Mouse (Mus musculus): ENCODE results near the gene Vps13d. TPM values are rescaled to one million over a fixed set of nuclear protein-coding genes. Genes with fewer than 3 reads are reported as not detected.

Vps13d gene
- polyA plus RNA-seq, 1 experiment from 2014 or later: 9.2 TPM

GRCm38 (mm10) chr4:144999903-145000382 is 194.9 kb downstream of the Vps13d start:
- Histone ChIP-seq H3K4me1 (replicated peaks; ENCODE audit: control insufficient read depth, insufficient read depth, low read length) (peaks cover 13% of the 10 kb centered on the region), H3K4me3 (replicated peaks; ENCODE audit: low read length) (no peak overlapping the region), H3K9ac (replicated peaks; ENCODE audit: low read depth, low read length) (no peak overlapping the region; the same call in 1 of the 2 replicates), H3K9me3 (ENCODE audit: control insufficient read depth, low read length) (no peaks in the 10 kb centered on the region), H3K27me3 (replicated peaks; ENCODE audit: control insufficient read depth, insufficient read depth, low read length) (no peaks in the 10 kb centered on the region), H3K4me2 (ENCODE audit: low read length) (no peak overlapping the region), H3K36me3 (ENCODE audit: control insufficient read depth, insufficient read depth) (no peaks in the 10 kb centered on the region), H3K27ac (ENCODE audit: low read length) (0 out of 2 replicates have a peak overlapping the region, but pooled peaks have one; percentile 23)
- peak; percentile 70 for ATAC-seq
- WGBS: 18% methylated on average over 20 of the region's 20 CpGs

DNA sequence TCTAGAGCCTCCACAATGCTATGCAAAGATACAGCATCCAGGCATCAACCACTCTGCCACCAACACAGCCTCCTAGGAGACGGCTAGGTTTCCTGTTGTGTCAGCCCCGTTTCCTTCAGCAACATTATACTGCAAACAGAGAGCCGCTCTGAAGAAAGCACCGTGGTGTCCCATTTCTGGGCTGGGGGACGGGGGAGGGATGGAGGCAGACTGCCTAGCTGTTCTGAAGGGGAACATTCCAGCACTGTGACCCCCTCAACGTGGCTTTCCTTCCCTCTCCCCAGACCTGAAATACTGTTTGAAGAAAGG is 195.3 kb downstream of the Vps13d start:
- ATAC-seq: peak; percentile 28
- 33% methylated on average over 6 of the region's 6 CpGs for WGBS

DNA sequence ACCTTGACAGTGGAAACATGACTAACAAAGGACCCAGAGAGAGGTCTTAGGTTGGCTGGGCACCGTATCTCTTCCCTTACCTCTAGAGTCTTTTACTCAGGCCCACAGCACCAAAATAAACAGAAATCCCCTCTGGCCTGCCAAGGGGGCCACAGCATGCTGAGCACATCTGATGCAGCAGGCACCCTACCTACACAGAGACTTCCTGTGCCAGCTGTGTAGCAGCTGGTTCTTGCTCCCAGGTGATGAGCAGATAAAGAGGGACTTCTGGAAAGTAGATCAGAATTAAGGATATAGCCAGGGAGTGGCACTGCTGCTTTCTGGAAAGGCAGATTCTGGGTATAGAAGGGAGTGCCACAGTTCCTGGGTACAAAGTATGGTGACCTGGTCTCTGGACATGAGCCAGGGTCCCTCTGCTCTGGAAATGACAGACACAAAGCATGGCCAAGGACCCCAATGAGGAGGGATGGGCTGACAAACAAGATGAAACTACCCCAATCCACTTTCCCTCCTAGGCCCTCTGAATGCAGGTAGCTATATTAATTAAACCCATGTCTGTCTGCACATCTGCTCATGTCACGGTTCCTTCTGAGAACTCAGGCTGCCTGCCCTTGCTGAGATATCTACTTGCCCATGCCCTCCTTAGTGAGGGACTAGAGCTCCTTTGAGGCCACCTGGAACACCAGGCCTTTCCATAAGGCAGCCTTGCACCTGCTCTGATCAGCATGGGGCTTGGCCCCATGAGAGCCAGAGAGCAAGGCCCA is 195.8 kb downstream of the Vps13d start:
- Histone ChIP-seq H3K9ac (replicated peaks; ENCODE audit: low read depth, low read length) (no peak overlapping the region), H3K9me3 (ENCODE audit: control insufficient read depth, low read length) (no peaks in the 10 kb centered on the region), H3K27me3 (replicated peaks; ENCODE audit: control insufficient read depth, insufficient read depth, low read length) (no peaks in the 10 kb centered on the region), H3K36me3 (ENCODE audit: control insufficient read depth, insufficient read depth) (no peaks in the 10 kb centered on the region), H3K4me3 (replicated peaks; ENCODE audit: low read length) (no peak overlapping the region), H3K27ac (ENCODE audit: low read length) (0 out of 2 replicates have a peak overlapping the region, but pooled peaks have one; percentile 2), H3K4me1 (replicated peaks; ENCODE audit: control insufficient read depth, insufficient read depth, low read length) (peaks cover 13% of the 10 kb centered on the region), H3K4me2 (ENCODE audit: low read length) (no peak overlapping the region)
- 80% methylated on average over 2 of the region's 2 CpGs for WGBS
- no peak; the same call in 1 of the 2 replicates for ATAC-seq

More for the DNA sequence above, 195.3 kb downstream of the Vps13d start:
- Histone ChIP-seq H3K27me3 (replicated peaks; ENCODE audit: control insufficient read depth, insufficient read depth, low read length) (no peaks in the 10 kb centered on the region), H3K4me3 (replicated peaks; ENCODE audit: low read length) (no peak overlapping the region), H3K36me3 (ENCODE audit: control insufficient read depth, insufficient read depth) (no peaks in the 10 kb centered on the region), H3K27ac (ENCODE audit: low read length) (0 out of 2 replicates have a peak overlapping the region, but pooled peaks have one; percentile 8), H3K9me3 (ENCODE audit: control insufficient read depth, low read length) (no peaks in the 10 kb centered on the region), H3K4me1 (replicated peaks; ENCODE audit: control insufficient read depth, insufficient read depth, low read length) (peaks cover 13% of the 10 kb centered on the region), H3K4me2 (ENCODE audit: low read length) (no peak overlapping the region), H3K9ac (replicated peaks; ENCODE audit: low read depth, low read length) (no peak overlapping the region)

DNA sequence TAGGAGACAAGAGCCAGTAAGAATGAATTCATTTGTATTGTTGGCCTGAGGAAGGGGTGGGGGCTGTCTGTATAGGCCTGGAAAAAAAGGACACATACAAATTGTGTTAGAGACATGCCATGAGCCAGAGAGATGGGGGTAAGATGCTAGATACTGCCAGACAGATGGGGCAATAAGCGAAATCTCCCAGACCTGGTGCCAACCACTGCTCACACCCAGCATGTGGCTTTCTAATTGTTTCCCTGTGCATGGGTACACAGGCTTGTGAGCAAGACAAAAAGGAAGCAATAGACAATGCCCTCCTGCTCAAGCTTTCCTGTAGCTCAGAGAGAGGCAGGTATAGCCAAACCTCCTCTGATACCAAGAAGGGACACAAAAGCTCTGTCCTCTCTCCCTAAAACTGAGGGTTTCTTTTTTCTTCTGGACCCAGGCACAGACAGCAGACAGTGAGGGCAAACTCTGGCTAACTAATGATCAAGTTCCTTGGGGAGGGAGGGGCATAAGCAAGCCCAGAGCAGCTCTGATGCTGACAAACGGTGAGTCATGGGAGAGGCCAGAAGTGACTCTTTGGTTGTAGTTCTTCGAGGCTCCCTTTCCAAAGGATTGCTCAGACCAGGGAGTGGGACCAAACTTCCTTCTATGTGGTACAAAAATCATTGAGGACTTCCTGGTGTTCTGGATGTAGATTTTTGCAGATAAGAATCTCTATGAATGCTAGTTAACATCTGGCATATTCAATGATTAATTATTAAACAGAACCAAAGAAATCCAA is 196.7 kb downstream of the Vps13d start:
- H3K4me3 ChIP-seq (replicated peaks; ENCODE audit: low read length): no peak overlapping the region
- H3K9ac ChIP-seq (replicated peaks; ENCODE audit: low read depth, low read length): no peak overlapping the region
- H3K9me3 ChIP-seq (ENCODE audit: control insufficient read depth, low read length): no peaks in the 10 kb centered on the region
- no peak overlapping the region for H3K27ac ChIP-seq (ENCODE audit: low read length)
- H3K36me3 ChIP-seq (ENCODE audit: control insufficient read depth, insufficient read depth): no peaks in the 10 kb centered on the region
- 72% methylated on average over 3 of the region's 3 CpGs for WGBS
- no peak for ATAC-seq
- H3K27me3 ChIP-seq (replicated peaks; ENCODE audit: control insufficient read depth, insufficient read depth, low read length): no peaks in the 10 kb centered on the region
- H3K4me1 ChIP-seq (replicated peaks; ENCODE audit: control insufficient read depth, insufficient read depth, low read length): peaks cover 18% of the 10 kb centered on the region
- H3K4me2 ChIP-seq (ENCODE audit: low read length): no peak overlapping the region

- Histone ChIP-seq H3K36me3 (ENCODE audit: control insufficient read depth, insufficient read depth) (no peaks in the 10 kb centered on the region), H3K9ac (replicated peaks; ENCODE audit: low read depth, low read length) (no peak overlapping the region), H3K4me1 (replicated peaks; ENCODE audit: control insufficient read depth, insufficient read depth, low read length) (peaks cover 18% of the 10 kb centered on the region), H3K4me3 (replicated peaks; ENCODE audit: low read length) (no peak overlapping the region), H3K4me2 (ENCODE audit: low read length) (no peak overlapping the region), H3K9me3 (ENCODE audit: control insufficient read depth, low read length) (no peaks in the 10 kb centered on the region), H3K27ac (ENCODE audit: low read length) (no peak overlapping the region), H3K27me3 (replicated peaks; ENCODE audit: control insufficient read depth, insufficient read depth, low read length) (no peaks in the 10 kb centered on the region)
- ATAC-seq: no peak
- 81% methylated on average over 6 of the region's 6 CpGs for WGBS
These were observed 197.6 kb downstream of the Vps13d start for GRCm38 (mm10) chr4:144996996-144997820.

- H3K4me2 ChIP-seq (ENCODE audit: low read length): no peak overlapping the region
- H3K4me3 ChIP-seq (replicated peaks; ENCODE audit: low read length): no peak overlapping the region
- H3K36me3 ChIP-seq (ENCODE audit: control insufficient read depth, insufficient read depth): no peaks in the 10 kb centered on the region
- ATAC-seq: no peak
- no peak overlapping the region for H3K9ac ChIP-seq (replicated peaks; ENCODE audit: low read depth, low read length)
- no peak overlapping the region for H3K27ac ChIP-seq (ENCODE audit: low read length)
- 64% methylated on average over 1 of the region's 1 CpGs for WGBS
- peaks cover 18% of the 10 kb centered on the region for H3K4me1 ChIP-seq (replicated peaks; ENCODE audit: control insufficient read depth, insufficient read depth, low read length)
- no peaks in the 10 kb centered on the region for H3K27me3 ChIP-seq (replicated peaks; ENCODE audit: control insufficient read depth, insufficient read depth, low read length)
- no peaks in the 10 kb centered on the region for H3K9me3 ChIP-seq (ENCODE audit: control insufficient read depth, low read length)
These were observed 199.0 kb downstream of the Vps13d start for GRCm38 (mm10) chr4:144995826-144996225.

- no peak overlapping the region for H3K4me3 ChIP-seq (replicated peaks; ENCODE audit: low read length)
These were observed 201.5 kb downstream of the Vps13d start for GRCm38 (mm10) chr4:144993047-144993917.

GRCm38 (mm10) chr4:144992413-144992812 is 202.4 kb downstream of the Vps13d start:
- peaks cover 5% of the 10 kb centered on the region for H3K4me1 ChIP-seq (replicated peaks; ENCODE audit: control insufficient read depth, insufficient read depth, low read length)
- ATAC-seq: no peak
- H3K9ac ChIP-seq (replicated peaks; ENCODE audit: low read depth, low read length): no peak overlapping the region
- no peaks in the 10 kb centered on the region for H3K36me3 ChIP-seq (ENCODE audit: control insufficient read depth, insufficient read depth)
- H3K4me3 ChIP-seq (replicated peaks; ENCODE audit: low read length): no peak overlapping the region
- no peak overlapping the region for H3K27ac ChIP-seq (ENCODE audit: low read length)
- WGBS: 20% methylated on average over 3 of the region's 3 CpGs
- no peaks in the 10 kb centered on the region for H3K9me3 ChIP-seq (ENCODE audit: control insufficient read depth, low read length)
- no peaks in the 10 kb centered on the region for H3K27me3 ChIP-seq (replicated peaks; ENCODE audit: control insufficient read depth, insufficient read depth, low read length)
- H3K4me2 ChIP-seq (ENCODE audit: low read length): no peak overlapping the region

More at GRCm38 (mm10) chr4:144993047-144993917, 201.5 kb downstream of the Vps13d start:
- Histone ChIP-seq H3K27ac (ENCODE audit: low read length) (0 out of 2 replicates have a peak overlapping the region, but pooled peaks have one; percentile 2), H3K4me2 (ENCODE audit: low read length) (no peak overlapping the region), H3K9me3 (ENCODE audit: control insufficient read depth, low read length) (no peaks in the 10 kb centered on the region), H3K9ac (replicated peaks; ENCODE audit: low read depth, low read length) (no peak overlapping the region), H3K4me1 (replicated peaks; ENCODE audit: control insufficient read depth, insufficient read depth, low read length) (peaks cover 5% of the 10 kb centered on the region), H3K27me3 (replicated peaks; ENCODE audit: control insufficient read depth, insufficient read depth, low read length) (no peaks in the 10 kb centered on the region), H3K36me3 (ENCODE audit: control insufficient read depth, insufficient read depth) (no peaks in the 10 kb centered on the region)
- peak; percentile 66 for ATAC-seq
- WGBS: 71% methylated on average over 9 of the region's 9 CpGs

All from forebrain, embryonic 16.5 days (tissue).